Mouse (Mus musculus): ENCODE data around the gene Piezo1.

Piezo1 gene

DNA sequence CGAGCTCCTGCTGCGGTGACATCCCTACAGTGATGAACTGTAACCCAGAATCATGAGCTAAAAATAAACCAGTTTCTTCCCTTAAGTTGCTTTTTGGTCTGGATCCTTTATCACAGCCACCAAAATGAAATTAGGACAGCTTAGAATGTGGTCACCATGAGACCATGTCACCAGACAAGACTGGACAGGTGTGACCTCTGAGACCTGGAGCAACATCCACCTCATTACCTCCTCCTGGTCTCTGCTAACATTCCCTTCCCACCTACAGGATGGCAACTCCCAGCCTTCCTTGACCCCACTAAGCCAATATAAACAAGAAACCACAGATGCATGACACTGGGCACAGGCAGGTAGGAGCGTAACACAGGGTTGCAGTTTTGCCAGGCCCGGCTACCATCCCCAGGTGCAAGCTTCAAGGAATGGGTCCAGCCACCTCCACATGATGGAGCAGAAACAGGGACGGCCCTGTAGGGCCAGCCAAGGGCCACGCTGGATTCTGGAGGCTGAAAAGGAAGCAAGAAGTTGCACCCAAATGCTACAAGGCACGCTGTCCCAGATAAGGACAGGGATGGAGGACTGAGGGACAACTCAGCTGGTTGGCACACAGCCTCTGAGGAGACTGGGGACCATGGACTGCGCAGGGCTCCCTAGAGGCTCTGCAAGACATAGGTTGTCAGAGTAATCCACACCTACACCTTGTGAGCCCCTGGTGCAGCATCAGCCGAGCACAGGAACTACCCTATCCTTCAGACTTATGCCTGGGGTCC lies 12.6 kb downstream of the Piezo1 start:
- DNase-seq = no peak

GRCm38 (mm10) chr8:122537812-122538211 lies 13.3 kb downstream of the Piezo1 start:
- no peak for DNase-seq

GRCm38 (mm10) chr8:122537033-122537432 lies 14.1 kb downstream of the Piezo1 start:
- no peak for DNase-seq

DNA sequence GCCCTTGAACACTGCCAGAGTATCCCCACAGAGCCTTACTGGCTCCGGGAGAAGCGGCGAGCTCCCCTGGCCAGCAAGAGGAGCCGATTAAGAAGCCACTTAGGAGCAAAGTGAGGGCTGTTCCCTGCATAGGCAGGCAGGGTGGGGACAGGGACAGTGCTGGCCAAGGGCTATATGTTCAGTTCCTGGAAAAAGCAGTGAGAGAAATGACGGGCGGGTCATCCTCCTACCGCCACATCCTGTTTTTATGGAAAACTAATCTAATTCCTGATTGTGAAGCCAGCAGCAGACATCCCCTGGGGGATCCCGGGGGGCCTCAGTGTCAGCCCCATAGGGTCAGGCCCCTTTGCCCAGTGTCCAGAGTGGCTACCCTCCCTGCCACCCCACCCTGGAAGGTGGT lies 19.8 kb downstream of the Piezo1 start:
- no peak for DNase-seq

GRCm38 (mm10) chr8:122529159-122529558 lies 22.0 kb downstream of the Piezo1 start:
- DNase-seq = no peak

DNA sequence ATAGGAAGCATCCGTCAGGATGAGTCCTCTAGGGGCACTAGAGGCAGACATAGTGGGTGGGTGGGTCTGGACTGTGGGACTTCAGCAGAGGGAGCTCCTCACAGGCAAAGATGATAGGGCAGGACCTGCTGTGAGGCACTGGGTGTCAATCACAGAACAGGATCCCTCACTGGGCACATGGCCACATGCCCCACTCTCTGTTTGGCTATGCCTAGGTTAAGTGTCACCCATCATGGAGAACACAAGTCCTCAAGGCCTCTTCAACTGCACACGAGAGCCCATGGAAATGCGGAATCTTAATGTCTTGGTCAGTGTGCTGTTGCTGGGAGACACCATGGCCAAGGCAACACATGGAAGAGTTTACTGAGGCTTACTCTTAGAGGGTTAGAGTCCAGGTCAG lies 23.2 kb downstream of the Piezo1 start:
- no peak for DNase-seq

GRCm38 (mm10) chr8:122526526-122527170 lies 24.5 kb downstream of the Piezo1 start:
- peak; percentile 26 for DNase-seq

- DNase-seq = no peak
These were observed 25.0 kb downstream of the Piezo1 start for GRCm38 (mm10) chr8:122526084-122526483.

- no peak for DNase-seq
These were observed 26.1 kb downstream of the Piezo1 start for GRCm38 (mm10) chr8:122525004-122525403.

GRCm38 (mm10) chr8:122524506-122524905 lies 26.6 kb downstream of the Piezo1 start:
- no peak for DNase-seq

GRCm38 (mm10) chr8:122523652-122524360 lies 27.3 kb downstream of the Piezo1 start:
- DNase-seq = no peak

- DNase-seq = no peak
These were observed 28.1 kb downstream of the Piezo1 start for GRCm38 (mm10) chr8:122522796-122523651.

GRCm38 (mm10) chr8:122520611-122521010 lies 30.5 kb downstream of the Piezo1 start:
- no peak for DNase-seq

GRCm38 (mm10) chr8:122517541-122518190 lies 33.5 kb downstream of the Piezo1 start:
- DNase-seq = no peak

DNA sequence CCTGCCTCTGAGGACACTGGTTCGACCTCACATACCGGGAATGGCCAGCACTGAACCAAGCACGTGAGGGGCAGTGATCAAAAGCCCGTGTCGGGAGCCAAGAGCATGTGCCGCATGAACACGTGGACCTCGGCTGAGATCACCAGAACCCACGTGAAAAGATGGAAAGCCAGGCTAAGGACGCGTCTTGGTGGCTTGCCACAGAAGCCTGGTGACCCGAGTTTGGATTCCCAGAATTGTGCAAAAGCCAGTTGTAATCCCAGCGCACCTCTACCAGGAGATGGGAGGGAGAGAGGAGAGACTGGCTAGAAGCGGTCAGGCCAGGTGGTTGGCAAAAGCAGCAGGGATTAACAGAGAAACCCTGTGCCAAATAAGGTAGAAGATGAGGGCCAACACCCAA lies 35.4 kb downstream of the Piezo1 start:
- no peak for DNase-seq

GRCm38 (mm10) chr8:122512392-122512791 lies 38.7 kb downstream of the Piezo1 start:
- no peak for DNase-seq

- no peak for DNase-seq
These were observed 39.6 kb downstream of the Piezo1 start for GRCm38 (mm10) chr8:122511552-122511951.

DNA sequence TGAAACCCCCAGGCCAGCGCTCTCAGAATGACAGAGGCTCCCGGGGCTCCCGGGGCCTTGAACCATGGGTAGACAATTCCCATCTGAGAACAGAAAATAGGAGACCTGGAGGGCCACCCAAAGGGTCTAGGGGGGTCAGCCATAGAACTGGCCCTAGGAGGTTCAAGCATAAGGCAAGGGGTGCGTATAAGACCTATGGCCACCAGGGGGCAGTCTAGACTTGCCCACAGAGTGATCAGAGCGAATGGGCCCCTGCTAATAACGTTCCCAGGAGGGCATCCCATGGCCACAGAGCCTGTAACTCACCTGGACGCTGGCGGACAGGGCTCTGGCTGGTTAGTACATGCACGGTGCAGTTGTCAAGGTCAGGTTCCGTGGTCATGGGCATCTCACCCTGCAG lies 50.3 kb downstream of the Piezo1 start:
- peak; percentile 76 for DNase-seq

DNA sequence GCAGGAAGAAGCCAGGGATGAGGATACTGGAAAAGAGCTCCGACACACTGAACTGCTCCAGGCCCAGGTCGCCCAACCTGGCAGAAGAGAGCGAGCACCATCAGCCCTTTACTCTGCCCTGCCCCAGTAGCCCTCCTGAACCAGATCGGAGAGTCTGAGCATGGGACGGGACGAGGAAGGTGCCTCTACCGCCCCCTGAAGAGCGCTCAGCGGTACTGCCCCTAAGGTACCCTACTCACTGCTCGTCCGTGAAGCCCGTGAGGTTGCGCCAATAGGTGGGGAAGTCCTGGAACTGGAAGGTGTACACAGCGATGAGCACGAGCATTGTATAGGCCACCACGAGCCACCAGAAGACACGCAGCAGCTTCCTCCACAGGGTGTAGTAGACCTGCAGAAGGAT lies 53.2 kb downstream of the Piezo1 start:
- peak; percentile 18 for DNase-seq

- no peak for DNase-seq
These were observed 54.0 kb downstream of the Piezo1 start for GRCm38 (mm10) chr8:122497016-122497734.

DNA sequence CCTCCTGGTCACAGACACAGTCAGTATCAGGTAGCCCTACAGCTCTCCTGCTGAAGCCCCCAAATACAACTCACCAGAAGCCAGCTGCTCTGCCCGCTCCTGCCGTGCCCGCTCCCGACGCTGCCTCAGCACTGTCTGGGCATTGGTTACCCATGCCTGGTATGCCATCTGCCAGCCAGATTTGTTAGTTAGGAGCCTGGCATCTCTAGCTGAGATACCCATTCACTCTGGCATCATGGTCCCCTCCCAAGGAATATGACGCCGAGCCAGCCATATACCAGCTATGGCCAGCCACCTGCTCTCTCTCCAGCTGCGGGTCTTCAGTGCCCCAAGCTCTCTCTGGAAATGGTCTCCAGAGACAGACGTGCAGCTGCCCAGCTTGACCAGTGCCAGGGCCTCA lies 62.7 kb downstream of the Piezo1 start:
- DNase-seq = no peak

DNA sequence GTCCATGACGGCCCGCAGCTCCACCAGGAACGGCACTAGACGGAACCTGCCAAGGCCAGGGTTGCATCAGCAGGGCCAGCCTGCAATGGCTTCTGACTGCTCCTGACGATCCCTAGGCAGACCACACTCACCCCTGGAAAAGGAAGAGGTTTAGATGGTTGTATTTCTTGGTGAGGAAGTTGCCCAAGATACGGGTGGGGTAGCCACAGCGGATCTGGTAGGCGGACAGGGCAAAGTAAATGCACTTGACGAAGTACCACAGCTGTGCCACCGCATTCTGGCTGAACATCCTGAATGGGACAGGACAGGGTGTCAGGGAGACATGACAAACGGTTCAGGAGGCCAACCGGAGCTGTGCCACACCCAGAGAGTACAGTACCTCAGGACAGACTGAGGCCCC lies 66.3 kb downstream of the Piezo1 start:
- no peak for DNase-seq

Data from thymus, postnatal 25 days (tissue).